Mouse (Mus musculus): ENCODE results near the gene Mslnl. TPM values are rescaled to one million over a fixed set of nuclear protein-coding genes. Genes with fewer than 3 reads are reported as not detected.
A peak's percentile ranks its signal among the peaks of the same experiment; 100 is the strongest.

Gene Mslnl
- total and polyA plus RNA-seq, 2 experiments from 2014 or later: not detected

DNA sequence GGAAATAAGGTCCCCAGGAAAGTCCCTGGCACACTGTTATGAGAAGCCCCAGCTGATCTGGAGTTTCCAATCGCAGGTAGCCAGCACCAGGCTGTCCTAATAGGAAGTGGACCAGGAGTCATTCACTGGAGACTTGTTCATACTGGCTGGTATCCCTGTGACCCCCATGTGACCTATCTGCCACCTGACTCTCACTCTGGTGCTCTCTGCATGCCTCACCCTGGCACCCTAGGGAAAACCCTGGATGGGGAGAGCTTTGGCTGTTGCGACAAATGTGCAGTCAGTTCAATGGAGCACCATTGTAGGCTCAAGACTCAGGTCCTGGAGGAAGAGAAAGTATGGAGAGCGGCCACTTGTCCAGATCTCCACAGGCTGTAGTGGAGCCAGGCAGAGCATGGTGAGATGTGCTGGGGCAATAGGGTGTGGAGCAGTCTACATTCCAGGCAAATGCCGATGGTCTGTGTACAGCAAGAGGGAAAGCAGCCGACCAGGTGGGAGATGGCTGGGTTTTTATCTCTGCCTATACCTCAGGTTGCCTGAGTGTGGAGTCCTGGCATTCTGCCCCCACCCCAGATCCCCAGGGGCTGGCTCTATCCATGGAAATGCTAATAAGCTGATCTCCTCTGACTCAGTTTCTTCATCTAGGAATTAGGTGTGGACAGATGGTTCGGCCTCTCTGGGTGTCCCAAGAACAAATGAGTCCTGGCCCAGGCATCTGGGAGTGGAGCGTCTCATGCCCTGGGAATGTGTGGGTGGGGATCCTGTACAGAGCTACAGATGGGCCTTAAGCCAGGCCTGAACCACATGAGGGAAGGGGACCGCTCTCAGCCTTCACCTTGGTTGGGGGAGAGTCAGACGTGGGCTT, 20.8 kb downstream of the Mslnl start:
- H3K9me3 ChIP-seq (ENCODE audit: low read length): no peaks in the 10 kb centered on the region
- no peaks in the 10 kb centered on the region for H3K36me3 ChIP-seq (ENCODE audit: insufficient read depth, low read length)
- no peaks in the 10 kb centered on the region for H3K27me3 ChIP-seq (ENCODE audit: insufficient read depth, low read length)
- H3K9ac ChIP-seq (replicated peaks; ENCODE audit: low read length, poor library complexity, severe bottlenecking): no peak overlapping the region
- H3K4me2 ChIP-seq (ENCODE audit: low read depth, low read length, poor library complexity, severe bottlenecking): no peak overlapping the region
- 81% methylated on average over 9 of the region's 9 CpGs for WGBS
- ATAC-seq (ENCODE audit: low FRiP score) (no peak), DNase-seq (ENCODE audit: low spot score) (no peak)
- H3K4me3 ChIP-seq (ENCODE audit: low read depth, low read length): no peak overlapping the region
- H3K27ac ChIP-seq (ENCODE audit: low read depth, low read length): no peak overlapping the region
- no peak for TF ChIP-seq CTCF (IDR thresholded peaks at IDR 0.05)
- H3K4me1 ChIP-seq (ENCODE audit: insufficient read depth, low read length): no peaks in the 10 kb centered on the region

DNA sequence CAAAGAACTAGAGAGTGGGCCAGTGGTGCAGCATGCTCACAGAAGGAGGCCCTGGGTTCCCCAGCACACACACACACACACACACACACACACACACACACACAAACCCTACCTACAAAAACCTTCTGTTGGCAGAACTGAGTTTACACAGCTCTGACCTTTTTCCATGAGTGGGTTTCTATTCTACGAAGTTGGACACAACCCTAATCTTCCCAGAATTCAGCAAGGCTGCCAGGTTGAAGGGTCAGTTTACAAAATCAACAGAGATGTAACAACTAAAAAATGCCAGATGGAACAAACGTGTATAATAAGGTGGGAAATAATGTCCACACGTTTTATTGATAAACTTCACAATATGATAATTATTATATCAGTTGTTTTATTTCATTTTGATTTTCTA, 21.8 kb downstream of the Mslnl start:
- H3K4me1 ChIP-seq (ENCODE audit: insufficient read depth, low read length): no peaks in the 10 kb centered on the region
- no peak overlapping the region for H3K27ac ChIP-seq (ENCODE audit: low read depth, low read length)
- no peaks in the 10 kb centered on the region for H3K27me3 ChIP-seq (ENCODE audit: insufficient read depth, low read length)
- ATAC-seq (ENCODE audit: low FRiP score): no peak
- no peaks in the 10 kb centered on the region for H3K36me3 ChIP-seq (ENCODE audit: insufficient read depth, low read length)
- no peak for DNase-seq (ENCODE audit: low spot score)
- no peak overlapping the region for H3K4me3 ChIP-seq (ENCODE audit: low read depth, low read length)
- H3K4me2 ChIP-seq (ENCODE audit: low read depth, low read length, poor library complexity, severe bottlenecking): no peak overlapping the region
- no peak for TF ChIP-seq CTCF (IDR thresholded peaks at IDR 0.05)
- H3K9ac ChIP-seq (replicated peaks; ENCODE audit: low read length, poor library complexity, severe bottlenecking): no peak overlapping the region
- WGBS: 73% methylated on average over 3 of the region's 3 CpGs
- H3K9me3 ChIP-seq (ENCODE audit: low read length): no peaks in the 10 kb centered on the region

DNA sequence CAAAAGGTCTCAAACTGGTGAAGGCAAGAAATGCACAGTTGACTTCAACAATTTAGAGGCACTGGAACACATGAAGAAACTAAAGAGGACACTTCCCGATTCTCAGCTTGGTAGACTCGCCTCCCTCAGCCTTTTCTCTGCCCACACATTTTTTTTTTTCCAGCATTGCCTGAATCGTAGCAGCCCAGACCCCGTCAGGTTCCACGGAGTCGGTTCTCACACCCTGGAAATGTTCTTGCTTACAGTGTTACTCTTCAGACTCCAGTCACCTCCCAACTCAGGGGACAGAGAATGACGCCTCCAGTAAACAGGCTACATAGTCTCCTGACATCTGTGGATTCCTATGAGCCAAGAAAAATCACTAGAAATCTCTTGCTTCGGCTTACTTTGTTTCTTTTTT, 24.3 kb downstream of the Mslnl start:
- Histone ChIP-seq H3K27ac (ENCODE audit: low read depth, low read length) (no peak overlapping the region), H3K4me3 (ENCODE audit: low read depth, low read length) (no peak overlapping the region), H3K4me1 (ENCODE audit: insufficient read depth, low read length) (no peaks in the 10 kb centered on the region), H3K36me3 (ENCODE audit: insufficient read depth, low read length) (no peaks in the 10 kb centered on the region), H3K9ac (replicated peaks; ENCODE audit: low read length, poor library complexity, severe bottlenecking) (no peak overlapping the region), H3K27me3 (ENCODE audit: insufficient read depth, low read length) (no peaks in the 10 kb centered on the region), H3K4me2 (ENCODE audit: low read depth, low read length, poor library complexity, severe bottlenecking) (no peak overlapping the region), H3K9me3 (ENCODE audit: low read length) (no peaks in the 10 kb centered on the region)
- no peak for ATAC-seq (ENCODE audit: low FRiP score)
- DNase-seq (ENCODE audit: low spot score): no peak
- no peak for TF ChIP-seq CTCF (IDR thresholded peaks at IDR 0.05)
- WGBS: 70% methylated on average over 8 of the region's 8 CpGs

DNA sequence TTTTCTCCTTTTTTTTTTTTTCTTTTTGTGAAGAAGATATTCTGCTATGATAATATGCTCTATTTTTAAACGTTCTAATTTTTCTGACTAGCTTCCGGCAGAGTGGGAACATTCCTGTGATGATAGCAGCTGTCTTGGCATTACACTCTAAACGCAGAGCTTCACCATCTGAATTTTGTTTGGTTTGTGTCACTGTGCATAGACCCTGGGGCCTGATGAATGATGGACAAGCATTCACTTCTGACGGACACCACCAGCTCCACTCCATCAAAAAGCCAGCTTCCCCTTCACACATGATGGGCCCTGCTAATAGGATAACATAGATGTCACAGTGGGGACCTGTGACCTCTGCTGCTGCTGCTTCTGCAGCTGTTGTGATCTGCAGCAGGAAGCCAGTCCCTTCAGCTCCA, 25.7 kb downstream of the Mslnl start:
- H3K27ac ChIP-seq (ENCODE audit: low read depth, low read length): no peak overlapping the region
- no peak for TF ChIP-seq CTCF (IDR thresholded peaks at IDR 0.05)
- WGBS: 20% methylated on average over 4 of the region's 4 CpGs

DNA sequence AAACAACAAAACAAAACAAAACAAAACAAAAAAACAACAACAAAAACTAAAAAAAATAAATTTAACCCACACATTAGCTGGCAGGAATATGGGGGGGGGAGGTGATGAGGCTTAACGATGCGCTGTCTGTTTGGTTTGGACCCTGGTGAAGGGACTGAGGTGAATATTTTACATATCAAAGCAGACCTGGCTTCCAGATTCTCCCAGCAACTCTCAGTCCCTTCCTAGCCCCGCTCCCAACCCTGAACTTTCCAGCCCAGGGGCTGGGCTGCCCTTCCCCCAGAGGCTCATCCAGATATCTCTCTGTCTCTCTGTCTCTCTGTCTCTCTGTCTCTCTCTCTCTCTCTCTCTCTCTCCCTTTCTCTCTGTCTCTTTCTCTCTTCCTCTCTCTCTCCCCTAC, 26.7 kb downstream of the Mslnl start:
- DNase-seq (ENCODE audit: low spot score) (no peak), ATAC-seq (ENCODE audit: low FRiP score) (no peak)
- Histone ChIP-seq H3K27me3 (ENCODE audit: insufficient read depth, low read length) (no peaks in the 10 kb centered on the region), H3K9me3 (ENCODE audit: low read length) (no peaks in the 10 kb centered on the region), H3K4me3 (ENCODE audit: low read depth, low read length) (no peak overlapping the region), H3K36me3 (ENCODE audit: insufficient read depth, low read length) (no peaks in the 10 kb centered on the region), H3K27ac (ENCODE audit: low read depth, low read length) (no peak overlapping the region), H3K4me2 (ENCODE audit: low read depth, low read length, poor library complexity, severe bottlenecking) (no peak overlapping the region), H3K4me1 (ENCODE audit: insufficient read depth, low read length) (no peaks in the 10 kb centered on the region), H3K9ac (replicated peaks; ENCODE audit: low read length, poor library complexity, severe bottlenecking) (no peak overlapping the region)
- WGBS: 24% methylated on average over 3 of the region's 3 CpGs
- TF ChIP-seq CTCF (IDR thresholded peaks at IDR 0.05): no peak

More for the DNA sequence above, 25.7 kb downstream of the Mslnl start:
- Histone ChIP-seq H3K4me3 (ENCODE audit: low read depth, low read length) (no peak overlapping the region), H3K9me3 (ENCODE audit: low read length) (no peaks in the 10 kb centered on the region), H3K36me3 (ENCODE audit: insufficient read depth, low read length) (no peaks in the 10 kb centered on the region), H3K4me2 (ENCODE audit: low read depth, low read length, poor library complexity, severe bottlenecking) (no peak overlapping the region), H3K4me1 (ENCODE audit: insufficient read depth, low read length) (no peaks in the 10 kb centered on the region), H3K9ac (replicated peaks; ENCODE audit: low read length, poor library complexity, severe bottlenecking) (no peak overlapping the region), H3K27me3 (ENCODE audit: insufficient read depth, low read length) (no peaks in the 10 kb centered on the region)
- DNase-seq (ENCODE audit: low spot score) (no peak), ATAC-seq (ENCODE audit: low FRiP score) (no peak)

DNA sequence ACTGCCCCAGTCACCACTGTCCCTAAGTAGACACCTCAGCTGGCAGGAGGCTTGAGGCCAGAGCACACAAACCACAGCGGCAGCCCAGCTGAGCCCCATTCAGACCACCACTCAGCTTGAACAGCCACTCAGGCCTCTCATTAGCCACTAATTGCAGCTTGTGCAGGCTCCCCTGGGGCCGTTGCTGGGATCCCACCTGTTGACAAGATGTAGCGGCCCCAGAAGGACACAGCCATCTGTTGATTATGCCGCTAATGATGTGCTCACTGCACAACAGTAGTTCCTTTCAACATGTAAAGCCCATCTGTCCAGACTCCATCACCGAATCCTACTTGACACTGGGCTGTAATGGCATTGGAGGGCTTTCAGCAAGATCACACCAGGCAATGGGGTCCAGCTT, 30.0 kb downstream of the Mslnl start:
- 55% methylated on average over 5 of the region's 5 CpGs for WGBS
- Histone ChIP-seq H3K36me3 (ENCODE audit: insufficient read depth, low read length) (no peaks in the 10 kb centered on the region), H3K4me1 (ENCODE audit: insufficient read depth, low read length) (no peaks in the 10 kb centered on the region), H3K4me3 (ENCODE audit: low read depth, low read length) (no peak overlapping the region), H3K27ac (ENCODE audit: low read depth, low read length) (no peak overlapping the region), H3K27me3 (ENCODE audit: insufficient read depth, low read length) (no peaks in the 10 kb centered on the region), H3K9ac (replicated peaks; ENCODE audit: low read length, poor library complexity, severe bottlenecking) (no peak overlapping the region), H3K4me2 (ENCODE audit: low read depth, low read length, poor library complexity, severe bottlenecking) (no peak overlapping the region), H3K9me3 (ENCODE audit: low read length) (no peaks in the 10 kb centered on the region)
- no peak for TF ChIP-seq CTCF (IDR thresholded peaks at IDR 0.05)
- peak; percentile 21 for DNase-seq (ENCODE audit: low spot score)
- no peak for ATAC-seq (ENCODE audit: low FRiP score)
